Mouse (Mus musculus) macrophage (primary cell): Measurements from ENCODE around the gene Tes3-ps. TPM values are rescaled to one million over a fixed set of nuclear protein-coding genes. Genes with fewer than 3 reads are reported as not detected.

Experiments used
- H3K27ac ChIP-seq: fragments of 350-480 bp; formaldehyde crosslinking; 2 replicates; pipeline ENCODE4 v1.9.0; 2021
- H3K36me3 ChIP-seq: fragments of 350-480 bp; formaldehyde crosslinking; 2 replicates; pipeline ENCODE4 v1.9.0; 2021; ENCODE audit errors: inconsistent target
- H3K4me3 ChIP-seq: fragments of 350-480 bp; formaldehyde crosslinking; 2 replicates; pipeline ENCODE4 v1.9.0; 2021; ENCODE audit errors: inconsistent target
- H3K79me2 ChIP-seq: fragments of 350-480 bp; formaldehyde crosslinking; 2 replicates; pipeline ENCODE4 v1.9.0; 2021; ENCODE audit errors: inconsistent target
- WGBS: methylation state at CpG from one replicate; pipeline ENCODE4 v1.1.7; 2026; ENCODE audit warnings: inconsistent platforms; ENCODE audit not compliant: missing documents; 5-methylcytosine and 5-hydroxymethylcytosine counted together
- polyA plus RNA-seq: library from polyadenylated mRNA; stranded (reverse); fragments of 250-400 nt; gene quantifications from 3 replicates; pipeline ENCODE4 v1.2.4, GENCODE M21; 2018; ENCODE audit warnings: inconsistent platforms

Gene Tes3-ps
- polyA plus RNA-seq, 1 experiment from 2014 or later: 0.32 TPM

- Histone ChIP-seq H3K36me3 (no peaks in the 10 kb centered on the region), H3K27ac (no peak overlapping the region), H3K79me2 (no peaks in the 10 kb centered on the region), H3K4me3 (no peak overlapping the region)
- 91% methylated on average over 1 of the region's 1 CpGs for WGBS
These were observed 45.6 kb downstream of the Tes3-ps start for GRCm38 (mm10) chr13:49538693-49539092.

- H3K79me2 ChIP-seq: no peaks in the 10 kb centered on the region
- WGBS: 93% methylated on average over 3 of the region's 3 CpGs
- H3K4me3 ChIP-seq: no peak within 1 kb of the TSS
- H3K27ac ChIP-seq: no peak within 1 kb of the TSS
- no peaks in the 10 kb centered on the region for H3K36me3 ChIP-seq
These were observed 51.2 kb downstream of the Tes3-ps start, which contains the start of gene Aspn for GRCm38 (mm10) chr13:49544279-49544678. TSS of gene Aspn (plus strand) at chr13:49544443.

GRCm38 (mm10) chr13:49545646-49546045, 52.5 kb downstream of the Tes3-ps start:
- H3K36me3 ChIP-seq: no peaks in the 10 kb centered on the region
- H3K27ac ChIP-seq: no peak overlapping the region
- 72% methylated on average over 3 of the region's 3 CpGs for WGBS
- no peaks in the 10 kb centered on the region for H3K79me2 ChIP-seq
- no peak overlapping the region for H3K4me3 ChIP-seq

Other genes with a start within 250 kb of the Tes3-ps start
- gene Susd3, start 244.6 kb upstream of the Tes3-ps start, polyA plus RNA-seq: 17.9 to 41.2 TPM (median 39.0 TPM) in 3 replicates
- 14.8 to 24.2 TPM (median 22.8 TPM) in 3 replicates for gene Fgd3, start 173.0 kb upstream of the Tes3-ps start, polyA plus RNA-seq
- 24.3 to 34.5 TPM (median 30.4 TPM) in 3 replicates for gene Bicd2, start 151.7 kb upstream of the Tes3-ps start, polyA plus RNA-seq
- 3.2 to 6.3 TPM (median 3.4 TPM) in 3 replicates for gene Ippk, start 72.1 kb upstream of the Tes3-ps start, polyA plus RNA-seq
- gene Ecm2, start 11.5 kb downstream of the Tes3-ps start, polyA plus RNA-seq: not detected in 3 replicates
- not detected in 3 replicates for gene Aspn, start 51.1 kb downstream of the Tes3-ps start, polyA plus RNA-seq
- not detected in 3 replicates for gene Omd, start 89.1 kb downstream of the Tes3-ps start, polyA plus RNA-seq
- gene Ogn, start 114.7 kb downstream of the Tes3-ps start, polyA plus RNA-seq: 0.09 TPM in 1 of 3 replicates, not detected in the others
- 0.68 to 3.3 TPM (median 2.1 TPM) in 3 replicates for gene Cenpp, start 159.5 kb downstream of the Tes3-ps start, polyA plus RNA-seq
- gene Nol8, start 159.8 kb downstream of the Tes3-ps start, polyA plus RNA-seq: 8.1 to 14.1 TPM (median 12.9 TPM) in 3 replicates
- gene Iars, start 188.8 kb downstream of the Tes3-ps start, polyA plus RNA-seq: 17.1 to 36.4 TPM (median 25.7 TPM) in 3 replicates